Mouse (Mus musculus): ENCODE results near the gene Alkbh6.

DNA sequence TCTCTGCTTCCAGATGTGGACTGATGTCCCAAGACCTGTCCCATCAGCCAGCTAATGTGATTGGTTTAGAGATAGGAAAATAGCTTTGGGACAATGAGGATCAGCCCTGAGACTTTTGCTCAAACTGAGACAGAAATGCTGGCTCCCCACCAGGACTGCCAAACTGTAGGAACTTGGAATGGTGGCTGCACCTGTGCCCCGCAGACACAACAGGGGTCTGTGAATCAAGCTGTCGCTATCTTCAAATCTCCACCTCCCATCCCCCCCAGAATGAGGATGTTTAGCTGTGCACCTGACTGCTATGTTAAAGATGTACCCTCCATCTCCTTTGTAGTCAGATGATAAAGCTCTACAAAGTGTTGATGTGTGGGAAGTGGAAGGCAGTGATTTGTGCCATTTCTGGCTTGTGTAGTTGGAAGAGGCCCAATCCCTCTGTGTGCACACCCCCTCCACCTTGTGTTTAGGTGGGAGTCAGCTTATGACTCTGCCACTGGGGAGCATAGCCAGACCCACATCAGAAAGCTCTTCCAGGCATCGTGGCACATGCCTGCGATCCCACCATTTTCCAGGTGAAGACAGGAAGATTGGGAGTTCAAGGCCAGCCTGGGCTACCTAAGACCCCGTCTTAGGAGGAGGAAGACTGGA, 15.9 kb downstream of the Alkbh6 start:
- TF ChIP-seq CTCF (IDR thresholded peaks at IDR 0.05; ENCODE audit: borderline replicate concordance, insufficient read depth, low read length) (no peak), POLR2A (IDR thresholded peaks at IDR 0.05; ENCODE audit: low read depth, low read length) (no peak)

Measured in embryonic fibroblast, embryonic 13.5 days (primary cell).